Comparison of ENCODE assay signal across 12 mouse cellular contexts in genomic region chr10:84592745-84593144, GRCm38 (mm10).
"Had no signal": no experiment of that assay in that cellular context is flagged by ENCODE, and none has a peak within 500 bp of the region (broad histone marks: within the 10 kb centered on the region; RNA-seq: fewer than 3 reads in every experiment).

No protein-coding gene starts in this region.

- H3K27ac ChIP-seq: kidney, postnatal 0 days; limb, embryonic 15.5 days; liver, embryonic 12.5 days; midbrain, embryonic 13.5 days had no signal

- DNase-seq: kidney, adult 9 months; kidney, postnatal 36 days; layer of hippocampus, adult 9-11 months; layer of hippocampus, postnatal 36 days; right cerebral cortex, postnatal 25 days; thymus, adult 18-20 months; thymus, postnatal 14 days had no signal

- H3K27me3 ChIP-seq: limb, embryonic 15.5 days had no signal

- ATAC-seq: intestine, postnatal 0 days; liver, embryonic 12.5 days; midbrain, embryonic 13.5 days had no signal

- H3K9me3 ChIP-seq: limb, embryonic 15.5 days; liver, embryonic 12.5 days; midbrain, embryonic 13.5 days had no signal

- H3K4me2 ChIP-seq: limb, embryonic 15.5 days; liver, embryonic 12.5 days; midbrain, embryonic 13.5 days had no signal

- H3K4me1 ChIP-seq: limb, embryonic 15.5 days; midbrain, embryonic 13.5 days had no signal

- H3K9ac ChIP-seq: limb, embryonic 15.5 days; liver, embryonic 12.5 days; midbrain, embryonic 13.5 days had no signal

- H3K4me3 ChIP-seq: limb, embryonic 15.5 days; liver, embryonic 12.5 days; midbrain, embryonic 13.5 days had no signal
